Mouse (Mus musculus) layer of hippocampus, postnatal 36 days (tissue): ENCODE measurements around the gene Cic. TPM values are rescaled to one million over a fixed set of nuclear protein-coding genes. Genes with fewer than 3 reads are reported as not detected.

Experiments
- microRNA-seq, 2 experiments: library from miRNA; unstranded; fragments of <30 nt; microRNA quantifications; one replicate each; pipeline ENCODE4 v1.2.0; 2021
- total RNA-seq, 2 experiments: library from RNA; stranded (reverse); gene quantifications; 2 replicates each; pipeline ENCODE4 v1.2.3; 2021

Cic gene
- total RNA-seq, 2 experiments from 2014 or later = 173 to 213 TPM

Small RNAs within 50 kb of the gene (microRNA-seq; reads per million reads assigned to microRNA genes)
- gene Mir7048 = 0 reads per million in 2 experiments

Other genes starting within 250 kb of the Cic start
- 100 to 1,000 TPM; 234 to 242 TPM for gene Grik5, start 195.4 kb upstream of the Cic start, total RNA-seq
- 10 to 100 TPM; 28.4 to 30.0 TPM for gene Zfp574, start 195.1 kb upstream of the Cic start, total RNA-seq
- gene Pou2f2, start 88.0 kb upstream of the Cic start, total RNA-seq = 1 to 10 TPM; 9.4 to 9.6 TPM
- 10 to 100 TPM; 26.1 to 28.0 TPM for gene Dedd2, start 47.1 kb upstream of the Cic start, total RNA-seq
- 10 to 100 TPM; 11.6 to 12.5 TPM for gene Zfp526, start 46.3 kb upstream of the Cic start, total RNA-seq
- gene Gsk3a, start 29.9 kb upstream of the Cic start, total RNA-seq = 100 to 1,000 TPM; 195 to 201 TPM
- 10 to 100 TPM; 34.3 to 35.4 TPM for gene Erf, start 16.9 kb upstream of the Cic start, total RNA-seq
- gene Pafah1b3, start 30.3 kb downstream of the Cic start, total RNA-seq = 10 to 100 TPM; 21.2 to 25.9 TPM
- not detected for gene Prr19, start 33.7 kb downstream of the Cic start, total RNA-seq
- gene Tmem145, start 38.4 kb downstream of the Cic start, total RNA-seq = 10 to 100 TPM; 24.5 to 26.0 TPM
- gene Megf8, start 49.5 kb downstream of the Cic start, total RNA-seq = 10 to 100 TPM; 95.3 to 95.9 TPM
- not detected for gene Cnfn, start 102.0 kb downstream of the Cic start, total RNA-seq
- gene Lipe, start 131.0 kb downstream of the Cic start, total RNA-seq = 10 to 100 TPM in 1 of 2 experiments, 1 to 10 TPM in 1; 7.3 to 10.4 TPM
- gene Cxcl17, start 145.2 kb downstream of the Cic start, total RNA-seq = not detected
- gene Ceacam1, start 209.9 kb downstream of the Cic start, total RNA-seq = 1 to 10 TPM; 2.8 to 3.0 TPM